Mouse (Mus musculus) right cerebral cortex, adult 18-20 months (tissue): Measurements from ENCODE around the gene Gm11937.
"Not testable (repeated sequence)": the region's sequence is repeated elsewhere in the genome, so short reads cannot be mapped to it uniquely, and the experiment has no call there.

ENCODE experiments used
- DNase-seq: peaks from one replicate; pipeline ENCODE4 v3.0.0; 2022; ENCODE audit warnings: mixed read lengths

The Gm11937 gene

DNA sequence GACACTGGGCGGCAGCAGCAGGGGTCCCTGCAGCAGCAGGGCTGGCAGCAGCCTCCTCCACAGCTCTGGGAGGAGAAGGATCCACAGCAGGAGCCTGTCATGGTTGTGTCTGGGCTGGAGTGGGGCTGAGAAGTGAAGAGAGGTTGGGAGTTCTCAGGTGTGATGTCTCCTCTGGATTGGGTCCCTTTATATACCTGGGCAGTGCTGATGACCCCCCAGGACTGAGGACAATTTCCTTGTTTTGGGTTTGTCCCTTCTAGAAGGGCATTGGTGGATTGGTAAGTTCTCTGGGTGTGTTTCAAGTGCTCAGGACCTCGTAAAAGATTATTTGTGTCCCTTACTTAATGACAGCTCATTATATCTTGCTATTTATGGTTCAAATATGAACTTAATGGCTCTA lies at the start of gene Gm11937:
TSS of gene Gm11937 (minus strand) at position 101 of the 400 bp plus-strand sequence.
- DNase-seq, result not testable (repeated sequence)

DNA sequence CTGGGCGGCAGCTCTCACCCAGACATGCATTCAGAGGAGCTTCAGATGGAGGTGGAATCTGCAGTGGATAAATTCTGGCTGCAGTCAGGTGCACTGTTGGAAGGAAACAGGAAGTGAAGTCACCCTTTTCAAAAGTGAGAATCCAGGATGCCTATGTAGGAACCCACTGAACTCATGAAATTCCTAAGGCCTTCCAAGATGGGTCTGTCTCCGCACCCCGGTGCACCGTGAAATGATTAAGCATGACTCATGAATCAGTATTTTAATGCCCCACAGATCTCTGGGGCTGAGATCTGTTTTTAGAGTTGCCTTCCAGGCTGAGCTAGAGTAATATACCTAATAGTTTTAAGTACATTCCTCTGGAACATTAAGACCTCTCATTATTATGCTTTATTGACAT lies 49.3 kb upstream of the Gm11937 start:
- no peak for DNase-seq

DNA sequence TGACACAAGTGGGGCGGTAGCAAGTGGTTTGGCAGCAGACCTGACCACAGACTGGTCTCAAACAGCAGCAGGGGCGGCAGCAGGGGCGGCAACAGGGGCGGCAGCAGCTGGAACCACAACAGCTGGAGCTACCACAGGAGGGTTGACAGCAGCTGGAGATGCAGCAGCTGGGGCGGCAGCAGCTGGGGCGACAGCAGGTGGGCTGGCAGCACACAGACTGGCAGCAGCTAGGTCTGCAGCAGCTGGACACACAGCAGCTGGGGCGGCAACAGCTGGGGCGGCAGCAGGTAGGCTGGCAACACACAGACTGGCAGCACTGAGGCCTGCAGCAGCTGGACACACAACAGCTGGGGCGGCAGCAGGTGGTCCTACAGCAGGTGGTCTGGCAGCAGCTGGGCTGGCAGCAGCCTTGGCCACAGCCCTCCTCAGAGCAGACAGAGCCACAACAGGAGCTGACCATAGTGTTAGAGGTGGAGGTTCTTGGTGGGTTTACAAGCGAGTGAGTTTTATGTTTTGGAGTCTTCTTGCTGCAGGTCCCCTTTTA lies 48.5 kb upstream of the Gm11937 start, which contains the start of gene Gm11563:
TSS of gene Gm11563 (minus strand) at position 494 of the 544 bp plus-strand sequence.
- not testable (repeated sequence) for DNase-seq

DNA sequence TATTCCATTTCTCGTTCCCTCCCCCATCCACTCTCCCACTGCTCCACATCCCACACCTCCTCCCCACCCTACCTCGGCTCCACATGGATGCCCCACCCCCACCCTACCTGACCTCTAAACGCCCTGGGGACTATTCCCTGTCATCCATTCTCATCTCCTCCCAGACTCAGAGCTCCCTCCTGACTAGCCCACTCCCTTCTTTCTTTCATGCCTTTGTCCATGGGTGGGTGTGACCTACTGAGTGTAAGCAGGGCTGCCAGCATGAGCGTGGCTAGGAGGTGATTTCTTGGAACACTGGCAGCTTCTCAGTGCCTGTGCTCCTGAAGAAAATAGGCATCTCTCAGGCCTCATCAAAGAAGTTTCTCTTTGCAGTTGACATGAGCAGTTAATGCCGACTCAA lies 47.1 kb upstream of the Gm11937 start:
- no peak for DNase-seq

DNA sequence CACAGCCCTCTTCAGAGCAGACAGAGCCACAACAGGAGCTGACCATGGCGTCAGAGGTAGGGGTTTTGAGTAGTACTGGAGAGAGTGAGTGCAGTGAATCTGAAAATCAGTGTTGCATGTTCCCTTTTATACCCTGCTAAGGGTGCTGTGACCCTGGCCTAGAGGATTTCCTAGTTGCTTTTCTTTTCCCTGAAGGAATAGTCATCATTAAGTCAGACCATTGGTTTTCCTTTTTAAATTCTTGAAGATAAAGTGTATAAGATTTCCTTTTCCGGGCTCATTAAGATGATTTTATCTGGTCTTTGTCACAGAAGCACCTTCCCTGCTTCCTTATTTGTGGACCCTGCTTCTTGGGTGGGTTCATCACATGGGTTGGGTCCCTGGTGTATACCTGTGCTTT lies 40.1 kb upstream of the Gm11937 start, which contains the start of gene Gm11555:
TSS of gene Gm11555 (minus strand) at position 101 of the 400 bp plus-strand sequence.
- no peak for DNase-seq

DNA sequence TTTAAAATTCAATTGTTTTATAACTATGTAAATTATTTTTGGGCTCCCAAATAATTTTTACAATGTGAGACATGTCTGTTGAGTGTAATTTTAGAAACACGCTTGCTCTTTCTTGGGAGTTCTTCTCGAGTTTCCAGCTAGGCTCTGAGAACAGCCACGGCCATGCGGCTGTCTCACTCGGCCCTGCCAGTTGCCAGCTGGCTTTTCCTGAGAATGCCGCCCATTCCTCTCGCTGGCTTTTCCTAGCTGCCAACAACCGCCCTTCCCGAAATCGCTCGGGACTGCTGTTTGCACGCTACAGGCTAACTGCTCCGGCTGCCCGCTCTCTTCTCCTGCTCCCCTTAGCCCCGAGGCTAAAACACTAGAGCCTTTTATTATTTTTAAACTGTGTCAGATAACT lies 36.5 kb upstream of the Gm11937 start:
- peak; percentile 32 for DNase-seq

DNA sequence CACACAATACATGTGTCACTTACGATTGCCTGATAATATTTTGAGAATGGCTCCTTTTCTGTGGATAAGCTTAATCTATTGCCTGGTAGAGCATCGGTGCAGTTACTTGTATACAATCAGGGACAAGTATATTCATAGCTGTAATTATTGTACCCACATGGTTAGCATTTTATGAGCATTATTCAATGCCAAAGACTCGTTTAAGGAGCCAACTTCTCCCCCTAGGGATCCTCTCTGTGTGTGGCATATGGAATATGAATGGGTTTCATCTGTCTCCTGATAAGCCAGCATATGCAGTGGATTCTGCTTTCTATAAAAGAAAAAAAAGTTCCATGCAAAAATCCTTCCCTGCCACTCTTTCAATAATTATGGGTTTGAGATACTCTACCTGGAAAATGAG lies 34.4 kb upstream of the Gm11937 start:
- DNase-seq, result no peak

DNA sequence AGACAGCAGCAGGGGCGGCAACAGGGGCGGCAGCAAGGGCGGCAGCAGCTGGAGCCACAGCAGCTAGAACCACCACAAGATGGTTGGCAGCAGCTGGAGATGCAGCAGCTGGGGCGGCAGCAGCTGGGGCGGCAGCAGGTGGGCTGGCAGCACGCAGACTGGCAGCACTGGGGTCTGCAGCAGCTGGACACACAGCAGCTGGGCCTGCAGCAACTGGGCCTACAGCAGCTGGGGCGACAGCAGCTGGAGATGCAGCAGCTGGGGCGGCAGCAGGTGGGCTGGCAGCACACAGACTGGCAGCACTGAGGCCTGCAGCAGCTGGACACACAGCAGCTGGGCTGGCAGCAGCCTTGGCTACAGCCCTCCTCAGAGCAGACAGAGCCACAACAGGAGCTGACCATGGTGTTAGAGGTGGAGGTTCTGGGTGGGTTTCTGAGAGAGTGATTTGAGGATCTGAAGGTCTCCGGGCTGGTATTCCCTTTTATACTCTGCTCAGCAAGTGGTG lies 33.7 kb upstream of the Gm11937 start, which contains the start of gene Krtap4-7:
TSS of gene Krtap4-7 (minus strand) at position 455 of the 505 bp plus-strand sequence.
- not testable (repeated sequence) for DNase-seq

DNA sequence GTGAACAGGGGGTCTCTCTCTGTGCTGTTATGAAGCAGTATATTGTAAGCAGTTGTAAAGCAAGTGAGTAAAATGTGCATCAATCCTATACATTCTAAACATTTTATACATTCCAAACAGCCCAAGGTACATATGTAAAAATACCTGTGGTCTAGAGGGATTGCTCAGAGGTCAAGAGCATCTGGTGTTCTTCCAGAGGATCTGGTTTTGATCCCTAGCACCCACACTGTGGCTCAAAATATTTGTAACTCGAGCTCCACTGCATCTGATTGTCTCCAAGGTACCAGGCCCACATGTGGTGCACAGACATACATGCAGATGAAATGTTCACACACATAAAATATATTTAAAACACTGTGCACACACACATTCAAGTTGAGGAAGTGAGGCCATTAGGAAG lies 30.9 kb upstream of the Gm11937 start:
- DNase-seq, result no peak

DNA sequence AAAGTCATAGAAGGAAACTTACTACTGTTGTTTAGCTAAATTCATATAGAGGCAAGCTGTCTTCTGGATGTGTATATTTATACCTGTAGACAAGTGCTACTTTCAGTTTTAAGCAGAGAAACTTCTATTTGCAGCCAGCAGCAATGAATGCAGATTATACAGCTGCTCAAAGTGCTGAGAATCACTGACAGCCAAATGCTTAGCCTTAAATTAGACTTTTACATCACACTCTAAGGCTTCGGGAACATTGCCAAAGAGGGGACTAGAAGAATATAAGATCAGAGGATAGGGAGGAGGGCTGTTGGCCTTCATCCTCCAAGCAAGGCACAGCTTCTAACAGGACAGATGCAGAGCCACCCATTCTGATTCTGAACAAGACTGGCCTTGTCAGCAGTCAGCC lies 27.1 kb upstream of the Gm11937 start:
- no peak for DNase-seq

DNA sequence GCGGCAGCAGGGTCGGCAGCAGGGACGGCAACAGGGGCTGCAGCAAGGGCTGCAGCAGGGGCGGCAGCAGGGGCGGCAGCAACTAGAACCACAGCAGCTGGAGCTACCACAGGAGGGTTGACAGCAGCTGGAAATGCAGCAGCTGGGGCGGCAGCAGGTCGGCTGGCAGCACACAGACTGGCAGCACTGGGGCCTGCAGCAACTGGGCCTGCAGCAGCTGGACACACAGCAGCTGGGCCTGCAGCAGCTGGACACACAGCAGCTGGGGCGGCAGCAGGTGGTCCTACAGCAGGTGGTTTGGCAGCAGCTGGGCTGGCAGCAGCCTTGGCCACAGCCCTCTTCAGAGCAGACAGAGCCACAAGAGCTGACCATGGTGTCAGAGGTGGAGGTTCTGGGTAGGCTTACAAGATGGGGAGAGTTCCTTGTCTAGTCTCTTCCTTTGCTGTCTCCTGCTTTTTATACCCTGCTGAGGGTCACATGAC lies 24.7 kb upstream of the Gm11937 start, which contains the start of gene Krtap4-2:
TSS of gene Krtap4-2 (minus strand) at position 432 of the 482 bp plus-strand sequence.
- DNase-seq, result no peak

DNA sequence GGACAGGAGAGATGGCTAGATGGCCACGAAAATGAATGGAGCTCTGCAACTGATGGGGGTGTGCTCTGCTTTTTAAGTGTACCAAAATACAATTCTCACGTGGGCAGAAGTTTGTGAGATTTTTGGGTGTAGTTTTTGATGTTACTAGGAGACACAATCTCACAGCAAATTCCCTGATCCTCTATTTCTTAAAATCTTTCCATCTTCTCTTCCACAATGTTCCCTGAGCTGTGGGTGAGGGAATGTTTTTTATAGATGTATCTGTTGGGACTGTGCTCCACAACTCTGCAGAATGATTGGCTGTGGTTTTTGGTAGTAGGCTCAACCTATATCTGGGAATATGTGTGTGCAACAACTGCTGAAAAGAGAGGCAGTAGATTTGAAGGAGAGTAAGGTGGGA lies 23.3 kb upstream of the Gm11937 start:
- peak; percentile 45 for DNase-seq

DNA sequence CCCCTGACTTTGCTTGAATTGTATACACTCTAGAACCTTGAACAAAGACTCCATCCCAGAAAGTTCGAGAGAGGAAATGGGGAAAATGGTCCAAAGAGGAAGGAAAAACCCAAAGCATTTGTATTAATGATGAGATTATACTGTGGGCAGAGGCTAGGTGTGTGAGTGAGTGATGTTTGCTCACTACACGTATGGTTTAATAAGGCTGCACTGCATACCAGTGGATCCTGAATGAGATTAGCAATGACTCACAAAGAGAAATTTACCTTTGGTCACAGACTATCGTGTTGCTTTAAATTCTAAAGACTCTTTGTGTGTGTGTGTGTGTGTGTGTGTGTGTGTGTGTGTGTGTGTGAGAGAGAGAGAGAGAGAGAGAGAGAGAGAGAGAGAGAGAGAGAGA lies 20.9 kb upstream of the Gm11937 start:
- DNase-seq, result no peak

DNA sequence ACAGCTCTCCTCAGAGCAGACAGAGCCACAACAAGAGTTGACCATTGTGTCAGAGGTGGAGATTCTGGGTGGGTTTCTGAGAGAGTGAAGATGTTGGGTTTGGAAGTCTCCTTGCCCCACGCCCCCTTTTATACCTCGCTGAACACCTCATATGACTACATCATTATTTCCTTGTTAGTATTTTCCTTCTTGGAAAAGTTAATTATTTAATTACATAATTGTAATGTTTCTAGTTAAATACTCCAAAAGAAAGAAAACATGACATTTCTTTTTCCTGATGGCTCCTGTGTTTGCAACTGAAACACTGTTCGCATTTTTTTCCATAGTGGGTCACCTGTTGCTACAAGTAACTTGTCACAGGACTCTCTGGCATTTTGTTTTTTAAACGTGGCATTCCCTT lies 18.1 kb upstream of the Gm11937 start, which contains the start of gene Krtap4-1:
TSS of gene Krtap4-1 (minus strand) at position 101 of the 400 bp plus-strand sequence.
- no peak for DNase-seq

DNA sequence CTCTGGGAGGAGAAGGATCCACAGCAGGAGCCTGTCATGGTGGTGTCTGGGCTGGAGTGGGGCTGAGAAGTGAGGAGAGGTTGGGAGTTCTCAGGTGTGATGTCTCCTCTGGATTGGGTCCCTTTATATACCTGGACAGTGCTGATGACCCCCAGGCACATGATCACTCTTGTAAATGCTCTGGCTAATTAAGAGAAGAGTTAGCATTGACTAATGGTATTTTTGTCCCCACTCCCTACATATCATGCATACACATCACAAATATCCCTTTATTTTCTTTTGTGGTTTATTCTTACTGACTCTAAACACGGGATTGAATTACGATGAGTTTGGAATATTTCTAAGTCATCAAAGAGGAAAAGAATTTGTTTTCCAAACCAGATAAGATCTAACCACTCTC lies 10.3 kb upstream of the Gm11937 start, which contains the start of gene Gm11562:
TSS of gene Gm11562 (minus strand) at position 101 of the 400 bp plus-strand sequence.
- DNase-seq, result no peak

DNA sequence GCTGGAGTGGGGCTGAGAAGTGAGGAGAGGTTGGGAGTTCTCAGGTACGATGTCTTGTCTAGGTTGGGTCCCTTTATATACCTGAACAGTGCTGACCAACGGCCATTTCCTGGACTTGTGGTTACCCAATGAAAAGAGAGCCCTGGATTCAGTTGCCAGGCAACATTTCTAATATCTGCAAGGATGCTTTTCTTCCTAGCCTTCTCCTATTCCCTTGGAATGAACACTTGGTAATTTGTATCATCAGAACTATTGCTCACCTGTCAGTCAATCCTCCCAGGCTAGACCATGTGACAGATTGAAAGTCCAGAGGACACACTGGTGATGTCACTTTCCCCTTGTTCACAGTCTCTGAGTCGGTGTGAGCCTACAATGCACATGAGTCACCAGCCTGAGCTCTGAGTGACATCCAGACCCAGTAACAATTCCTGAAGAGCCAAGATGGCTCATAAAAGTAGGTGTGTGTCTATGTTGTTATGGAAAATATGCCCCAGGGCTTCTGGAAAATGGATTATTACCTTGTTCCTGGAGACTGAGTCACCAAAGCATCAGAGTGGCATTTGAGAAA lies 4.9 kb upstream of the Gm11937 start, which contains the start of gene Krtap2-4:
TSS of gene Krtap2-4 (minus strand) at position 51 of the 568 bp plus-strand sequence.
- no peak for DNase-seq

DNA sequence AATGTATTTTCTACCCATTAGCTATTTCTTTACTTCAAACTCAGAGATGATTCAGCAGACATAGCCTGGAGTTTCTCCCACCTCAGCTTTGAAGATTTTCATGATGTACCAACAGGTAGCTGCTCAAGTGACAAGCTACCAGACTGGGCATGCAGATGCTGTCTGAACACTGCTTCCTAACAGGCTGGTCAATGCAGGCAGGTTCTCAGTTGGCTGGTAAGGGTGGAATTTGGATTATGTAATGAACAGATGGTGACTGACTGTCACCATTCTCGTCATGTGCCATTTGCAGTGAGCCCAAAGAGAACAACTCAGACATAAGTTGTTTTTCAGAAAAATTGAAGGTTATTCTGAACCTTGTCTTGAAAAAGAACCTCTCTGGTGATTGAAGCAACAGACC lies 863 bp downstream of the Gm11937 start:
- DNase-seq, result peak; percentile 60

DNA sequence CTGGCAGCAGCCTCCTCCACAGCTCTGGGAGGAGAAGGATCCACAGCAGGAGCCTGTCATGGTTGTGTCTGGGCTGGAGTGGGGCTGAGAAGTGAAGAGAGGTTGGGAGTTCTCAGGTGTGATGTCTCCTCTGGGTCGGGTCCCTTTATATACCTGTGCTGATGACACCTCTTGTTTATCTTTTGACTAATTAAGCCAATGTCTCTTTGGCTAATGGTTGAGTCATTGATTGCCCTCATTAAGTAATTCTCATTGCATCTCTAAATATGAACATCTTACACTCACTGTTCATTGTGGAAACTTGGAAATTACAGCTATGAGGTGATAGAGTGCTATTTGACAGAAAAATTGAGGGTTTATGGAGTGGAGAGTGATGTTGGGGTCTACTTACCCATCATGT lies 6.8 kb downstream of the Gm11937 start, which contains the start of gene Gm11938:
TSS of gene Gm11938 (minus strand) at position 101 of the 400 bp plus-strand sequence.
- DNase-seq, result not testable (repeated sequence)

DNA sequence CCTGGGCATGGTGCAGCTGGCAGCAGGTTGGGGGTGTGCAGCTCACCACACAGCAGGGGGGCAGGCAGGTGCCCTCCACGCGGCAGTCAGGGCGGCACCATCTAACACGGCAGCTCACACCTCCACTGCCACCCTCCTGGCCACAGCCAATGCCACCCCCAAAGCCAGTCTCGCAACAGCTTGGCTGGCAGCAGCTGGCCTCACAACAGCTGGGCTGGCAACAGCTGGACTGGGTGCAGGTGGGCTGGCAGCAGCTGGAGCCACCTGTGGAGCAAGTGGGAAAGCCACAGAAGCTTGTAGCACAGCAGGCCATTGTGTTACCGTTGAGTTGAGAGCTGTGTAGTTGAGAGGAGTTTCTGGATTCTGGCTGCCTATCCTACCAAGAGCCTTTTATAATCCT lies 12.2 kb downstream of the Gm11937 start, which contains the start of gene Krtap9-3:
TSS of gene Krtap9-3 (minus strand) at position 364 of the 400 bp plus-strand sequence.
- DNase-seq, result not testable (repeated sequence)

DNA sequence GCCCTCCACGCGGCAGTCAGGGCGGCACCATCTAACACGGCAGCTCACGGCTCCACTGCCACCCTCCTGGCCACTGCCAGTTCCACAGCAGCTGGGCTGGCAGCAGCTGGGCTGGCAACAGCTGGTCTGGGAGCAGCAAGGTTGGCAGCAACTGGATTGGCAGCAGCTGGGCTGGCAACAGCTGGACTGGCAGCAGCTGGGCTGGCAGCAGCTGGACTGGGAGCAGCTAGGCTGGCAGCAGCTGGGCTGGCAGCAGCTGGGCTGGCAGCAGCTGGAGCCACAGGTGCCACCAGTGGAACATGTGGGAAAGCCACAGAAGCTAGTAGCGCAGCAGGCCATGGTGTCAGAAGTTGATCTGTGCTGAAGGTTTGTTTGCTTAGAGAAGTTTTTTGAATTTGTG lies 19.0 kb downstream of the Gm11937 start, which contains the start of gene Krtap1-3:
TSS of gene Krtap1-3 (minus strand) at position 359 of the 400 bp plus-strand sequence.
- no peak for DNase-seq

DNA sequence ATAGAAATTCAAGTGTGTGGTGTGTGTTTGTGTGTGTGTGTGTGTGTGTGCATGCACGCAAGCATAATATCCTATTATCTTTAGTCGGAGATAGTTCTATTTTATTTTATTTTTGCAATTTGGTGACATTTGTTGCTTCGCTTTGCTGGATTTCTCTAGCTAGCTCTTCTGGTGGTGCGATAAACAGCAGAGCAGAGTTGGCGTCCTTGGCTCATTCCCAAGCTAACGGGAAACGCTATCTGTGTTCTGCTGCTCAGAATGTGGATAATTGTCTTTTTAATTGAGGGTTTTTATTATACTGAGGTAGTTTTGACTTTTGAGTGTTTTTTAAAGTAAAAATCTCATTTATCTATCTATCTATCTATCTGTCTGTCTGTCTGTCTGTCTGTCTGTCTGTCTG lies 24.9 kb downstream of the Gm11937 start:
- DNase-seq, result peak; percentile 32

DNA sequence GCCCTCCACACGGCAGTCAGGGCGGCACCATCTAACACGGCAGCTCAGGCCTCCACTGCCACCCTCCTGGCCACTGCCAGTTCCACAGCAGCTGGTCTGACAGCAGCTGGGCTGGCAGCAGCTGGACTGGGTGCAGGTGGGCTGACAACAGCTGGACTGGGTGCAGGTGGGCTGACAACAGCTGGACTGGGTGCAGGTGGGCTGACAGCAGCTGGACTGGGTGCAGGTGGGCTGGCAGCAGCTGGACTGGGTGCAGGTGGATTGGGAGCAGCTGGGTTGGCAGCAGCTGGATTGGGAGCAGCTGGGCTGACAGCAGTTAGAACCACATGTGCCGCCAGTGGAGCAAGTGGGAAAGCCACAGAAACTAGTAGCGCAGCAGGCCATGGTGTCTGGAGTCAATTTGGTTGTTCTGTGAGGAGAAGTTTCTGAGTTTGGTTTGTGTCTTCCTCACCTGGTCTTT lies 26.7 kb downstream of the Gm11937 start, which contains the start of gene Krtap1-4:
TSS of gene Krtap1-4 (minus strand) at position 410 of the 460 bp plus-strand sequence.
- no peak for DNase-seq

DNA sequence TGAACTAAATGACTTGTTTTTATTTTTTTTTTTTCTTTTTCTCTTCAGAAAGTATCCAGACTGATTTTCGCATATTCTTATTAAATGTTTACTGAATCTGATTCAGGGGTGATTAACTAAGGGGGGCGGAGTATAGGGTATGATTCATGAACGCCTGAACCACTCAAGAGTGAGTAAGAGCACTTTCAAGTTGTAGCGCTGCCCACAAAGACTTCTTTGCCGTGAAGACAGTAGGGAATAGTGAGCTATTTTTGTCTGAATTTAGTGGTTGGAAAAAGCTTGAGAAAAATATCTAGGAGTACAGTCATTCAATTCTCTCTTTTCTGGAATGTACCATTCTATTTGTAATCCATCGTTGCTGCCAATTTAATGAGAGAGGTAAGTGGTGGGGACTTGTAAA lies 28.4 kb downstream of the Gm11937 start:
- DNase-seq, result no peak
